Mouse (Mus musculus) stomach, postnatal 0 days (tissue): ENCODE results near the gene Lrfn3.

Experiments
- CTCF ChIP-seq: IDR thresholded peaks from 2 replicates; pipeline ENCODE4 v1.5.1; 2016; ENCODE audit warnings: antibody characterized with exemption, low read depth, mild to moderate bottlenecking, moderate library complexity
- EP300 ChIP-seq: optimal IDR thresholded peaks from 2 replicates; pipeline ENCODE3; 2016; ENCODE audit warnings: antibody characterized with exemption

GRCm38 (mm10) chr7:30353279-30353822, 9.2 kb downstream of the Lrfn3 start:
- TF ChIP-seq EP300 (no peak), CTCF (peak; percentile 83)
